Mouse (Mus musculus): Measurements from ENCODE around the gene Gdpd2. TPM values are rescaled to one million over a fixed set of nuclear protein-coding genes. Genes with fewer than 3 reads are reported as not detected.

Gene Gdpd2
- polyA plus RNA-seq, 1 experiment from 2014 or later, result 22.2 TPM

Other genes starting within 250 kb of the Gdpd2 start
- 30.8 and 31.2 TPM in 2 replicates for gene Igbp1, start 235.6 kb upstream of the Gdpd2 start, polyA plus RNA-seq (2016; fragmentation: Nextera tagmentation; extraction: Ambion mirVana)
- gene Dgat2l6, start 205.0 kb upstream of the Gdpd2 start, polyA plus RNA-seq (2016; fragmentation: Nextera tagmentation; extraction: Ambion mirVana), result not detected in 2 replicates
- gene Awat1, start 157.6 kb upstream of the Gdpd2 start, polyA plus RNA-seq (2016; fragmentation: Nextera tagmentation; extraction: Ambion mirVana), result not detected in 2 replicates
- gene P2ry4, start 135.0 kb upstream of the Gdpd2 start, polyA plus RNA-seq (2016; fragmentation: Nextera tagmentation; extraction: Ambion mirVana), result not detected in 2 replicates
- gene Arr3, start 124.4 kb upstream of the Gdpd2 start, polyA plus RNA-seq (2016; fragmentation: Nextera tagmentation; extraction: Ambion mirVana), result 0.44 TPM in 1 of 2 replicates, not detected in the other
- 22.9 and 27.0 TPM in 2 replicates for gene Kif4, start 104.1 kb upstream of the Gdpd2 start, polyA plus RNA-seq (2016; fragmentation: Nextera tagmentation; extraction: Ambion mirVana)
- 119 and 120 TPM in 2 replicates for gene Pdzd11, start 103.3 kb upstream of the Gdpd2 start, polyA plus RNA-seq (2016; fragmentation: Nextera tagmentation; extraction: Ambion mirVana)
- 14.8 and 16.4 TPM in 2 replicates for gene Dlg3, start 37.8 kb downstream of the Gdpd2 start, polyA plus RNA-seq (2016; fragmentation: Nextera tagmentation; extraction: Ambion mirVana)